Comparison of ENCODE assay signal across 8 mouse cellular contexts in genomic region chr14:78538572-78539320, GRCm38 (mm10). TPM values are rescaled to one million over a fixed set of nuclear protein-coding genes. Genes with fewer than 3 reads are reported as not detected.
DNase-seq lines count a peak whose midpoint lies in the region; ATAC-seq lines count a peak whose summit lies in the region.

No protein-coding gene starts in this region.

- peak overlapping the region; percentile 8; the same call in 1 of the 2 replicates for H3K27ac ChIP-seq in lung, embryonic 15.5 days
- no peak overlapping the region for H3K27ac ChIP-seq in neural tube, embryonic 11.5 days (ENCODE audit: low read depth, low read length)

- no peak for ATAC-seq in lung, embryonic 15.5 days (ENCODE audit: borderline replicate concordance, extremely low read depth, low FRiP score, low TSS enrichment)
- ATAC-seq in neural tube, embryonic 11.5 days (ENCODE audit: insufficient read depth, low FRiP score, low TSS enrichment): no peak
- ATAC-seq in CD4-positive, CD25-positive, alpha-beta regulatory T cell, adult 4 months: no peak

- H3K4me1 ChIP-seq in lung, embryonic 15.5 days: peaks cover 22% of the 10 kb centered on the region
- H3K4me1 ChIP-seq in neural tube, embryonic 11.5 days (ENCODE audit: control insufficient read depth, insufficient read depth, low read length): peaks cover 6% of the 10 kb centered on the region

- no peaks in the 10 kb centered on the region for H3K9me3 ChIP-seq in lung, embryonic 15.5 days
- no peaks in the 10 kb centered on the region for H3K9me3 ChIP-seq in neural tube, embryonic 11.5 days (ENCODE audit: control insufficient read depth, low read length)

- H3K27me3 ChIP-seq in lung, embryonic 15.5 days: no peaks in the 10 kb centered on the region
- H3K27me3 ChIP-seq in neural tube, embryonic 11.5 days (ENCODE audit: control insufficient read depth, insufficient read depth, low read length): no peaks in the 10 kb centered on the region

- H3K4me2 ChIP-seq in lung, embryonic 15.5 days: no peak overlapping the region
- no peak overlapping the region for H3K4me2 ChIP-seq in neural tube, embryonic 11.5 days (ENCODE audit: low read depth)

- no peak overlapping the region for H3K9ac ChIP-seq in lung, embryonic 15.5 days
- H3K9ac ChIP-seq in neural tube, embryonic 11.5 days (ENCODE audit: low read length): no peak overlapping the region

- H3K4me3 ChIP-seq in lung, embryonic 15.5 days: no peak overlapping the region
- no peak overlapping the region for H3K4me3 ChIP-seq in neural tube, embryonic 11.5 days (ENCODE audit: low read depth, low read length)

- WGBS in lung, embryonic 15.5 days: 40% methylated on average over 5 of the region's 5 CpGs
- 52% methylated on average over 5 of the region's 5 CpGs for WGBS in neural tube, embryonic 11.5 days

- no peak for DNase-seq in lung, postnatal 10 days
- DNase-seq in cerebellum, postnatal 25 days: peak; percentile 65 to 73
- peak; percentile 23 for DNase-seq in heart, postnatal 4 days
- peak; percentile 26 for DNase-seq in neural tube, embryonic 11.5 days (ENCODE audit: low spot score)
- no peak for DNase-seq in urinary bladder, postnatal 4 days (ENCODE audit: low spot score in 2 of 2)
- no peak for DNase-seq in right cerebral cortex, adult 18-20 months

- H3K36me3 ChIP-seq in lung, embryonic 15.5 days: no peaks in the 10 kb centered on the region
- H3K36me3 ChIP-seq in neural tube, embryonic 11.5 days (ENCODE audit: control insufficient read depth, insufficient read depth, low read length): no peaks in the 10 kb centered on the region

RNA-seq across cellular contexts. Expression of gene Akap11, which starts 2.1 kb away (rescaled TPM):
- 20.0 and 20.7 TPM in 2 replicates for polyA plus RNA-seq in lung, embryonic 15.5 days (2015; fragmentation: Nextera tagmentation; extraction: Ambion mirVana)
- 10 to 100 TPM; 37.3 to 37.4 TPM for total RNA-seq in heart, postnatal 4 days (2021)
- 21.2 and 22.7 TPM in 2 replicates for polyA plus RNA-seq in neural tube, embryonic 11.5 days (2014; fragmentation: Nextera tagmentation; extraction: Ambion mirVana)
- polyA plus RNA-seq in CD4-positive, CD25-positive, alpha-beta regulatory T cell, adult 4 months (2017; shearing (Covaris generic)): 10 to 100 TPM in 1 of 2 experiments, 1 to 10 TPM in 1; 9.8 to 14.7 TPM

Comparison
In these comparisons a context has a peak if more than half of its experiments do, and no peak if none do; other contexts are left out.
1. DNase-seq: peak in cerebellum, postnatal 25 days (2 of 2), heart, postnatal 4 days (single experiment) and neural tube, embryonic 11.5 days (single experiment); none in lung, postnatal 10 days (single experiment), urinary bladder, postnatal 4 days (0 of 2) and right cerebral cortex, adult 18-20 months (single experiment).